Mouse (Mus musculus): ENCODE data around the gene Stxbp2.

DNA sequence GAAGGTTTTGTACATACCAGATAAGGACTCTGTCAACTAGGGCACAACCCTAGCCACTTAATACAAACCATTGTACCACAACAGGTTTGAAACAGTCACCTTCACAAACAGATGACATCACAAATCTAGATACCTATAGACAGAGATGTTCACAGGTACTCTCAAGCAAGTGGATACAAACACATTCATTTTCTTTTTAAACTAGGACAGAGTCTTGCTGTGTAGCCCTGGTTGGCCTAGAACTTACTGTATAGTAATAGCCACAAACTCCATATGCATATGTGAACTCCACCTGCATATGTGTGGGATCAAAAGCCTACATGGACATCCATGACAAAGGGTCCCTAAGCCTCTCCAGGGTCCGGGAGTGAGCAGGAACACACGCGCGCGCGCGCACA, 43.8 kb upstream of the Stxbp2 start, which contains the start of gene Camsap3:
- no peak for TF ChIP-seq CTCF (IDR thresholded peaks at IDR 0.05)
- TF ChIP-seq EP300 (IDR thresholded peaks at IDR 0.05), result no peak

Data from lung, postnatal 0 days (tissue).